ENCODE assay signal across 8 mouse cellular contexts in genomic region chr5:96163396-96164020, GRCm38 (mm10). TPM values are rescaled to one million over a fixed set of nuclear protein-coding genes. Genes with fewer than 3 reads are reported as not detected.
DNase-seq lines count a peak whose midpoint lies in the region; ATAC-seq and TF ChIP-seq lines count a peak whose summit lies in the region.

No protein-coding gene starts in this region.

- H3K4me3 ChIP-seq in heart, postnatal 0 days (ENCODE audit: low read depth, low read length) = peak overlapping the region; percentile 78
- peak overlapping the region; percentile 77 to 81 for H3K4me3 ChIP-seq in MEL (ENCODE audit: control insufficient read depth in 1 of 2, insufficient read depth in 1 of 2, low read depth in 2 of 2, low read length in 2 of 2)
- peak overlapping the region; percentile 95 for H3K4me3 ChIP-seq in hindbrain, embryonic 14.5 days (replicated peaks; ENCODE audit: low read length)
- peak overlapping the region; percentile 99 for H3K4me3 ChIP-seq in midbrain, embryonic 16.5 days (ENCODE audit: low read depth, low read length)

- no peak for DNase-seq in heart, postnatal 0 days (ENCODE audit: low spot score)
- DNase-seq in heart, postnatal 14 days = no peak
- DNase-seq in MEL (ENCODE audit: low read depth, low spot score) = no peak
- DNase-seq in hindbrain, embryonic 14.5 days (ENCODE audit: low spot score) = no peak
- no peak for DNase-seq in cerebellum, postnatal 14 days
- no peak for DNase-seq in cerebellum, adult 11-12 months
- DNase-seq in right cerebral cortex, postnatal 4 days = no peak

- no peak for ATAC-seq in heart, postnatal 0 days (ENCODE audit: insufficient read depth, low read depth)
- no peak for ATAC-seq in hindbrain, embryonic 14.5 days (ENCODE audit: low FRiP score)
- ATAC-seq in midbrain, embryonic 16.5 days = no peak

- no peak for TF ChIP-seq EP300 in heart, postnatal 0 days (IDR thresholded peaks at IDR 0.05; ENCODE audit: low read depth)
- no peak for TF ChIP-seq EP300 in MEL (IDR thresholded peaks at IDR 0.05; ENCODE audit: low read depth in 1 of 2, low read length in 2 of 2)

- H3K36me3 ChIP-seq in heart, postnatal 0 days (replicated peaks; ENCODE audit: control insufficient read depth, insufficient read depth, low read length) = no peaks in the 10 kb centered on the region
- H3K36me3 ChIP-seq in MEL (ENCODE audit: control insufficient read depth in 1 of 2, insufficient read depth in 2 of 2, low read length in 2 of 2) = peaks cover 0 to 20% of the 10 kb centered on the region in 2 experiments; a peak in 2 of 4 replicates
- no peaks in the 10 kb centered on the region for H3K36me3 ChIP-seq in hindbrain, embryonic 14.5 days (replicated peaks; ENCODE audit: control insufficient read depth, insufficient read depth)
- H3K36me3 ChIP-seq in midbrain, embryonic 16.5 days (ENCODE audit: control insufficient read depth, insufficient read depth, low read length) = no peaks in the 10 kb centered on the region

- peaks cover 32% of the 10 kb centered on the region for H3K79me2 ChIP-seq in MEL (ENCODE audit: control insufficient read depth, insufficient read depth, low read length, poor library complexity)

- no peaks in the 10 kb centered on the region for H3K27me3 ChIP-seq in heart, postnatal 0 days (ENCODE audit: control insufficient read depth, insufficient read depth, low read length)
- no peaks in the 10 kb centered on the region for H3K27me3 ChIP-seq in MEL (ENCODE audit: control insufficient read depth in 1 of 2, insufficient read depth in 2 of 2, low read length in 2 of 2)
- no peaks in the 10 kb centered on the region for H3K27me3 ChIP-seq in hindbrain, embryonic 14.5 days (ENCODE audit: control insufficient read depth, insufficient read depth, low read length)
- H3K27me3 ChIP-seq in midbrain, embryonic 16.5 days (ENCODE audit: control insufficient read depth, insufficient read depth, low read depth, low read length) = no peaks in the 10 kb centered on the region

- no peak for TF ChIP-seq RAD21 in MEL (IDR thresholded peaks at IDR 0.05; ENCODE audit: low read depth, low read length)

- peak overlapping the region; percentile 99 for H3K9ac ChIP-seq in heart, postnatal 0 days (replicated peaks; ENCODE audit: low read depth, low read length)
- peak overlapping the region; percentile 93 for H3K9ac ChIP-seq in MEL (ENCODE audit: control insufficient read depth, low read depth, low read length, poor library complexity, severe bottlenecking)
- H3K9ac ChIP-seq in hindbrain, embryonic 14.5 days = peak overlapping the region; percentile 94
- peak overlapping the region; percentile 92 for H3K9ac ChIP-seq in midbrain, embryonic 16.5 days (ENCODE audit: low read depth, low read length)

- TF ChIP-seq POLR2A in MEL (IDR thresholded peaks at IDR 0.05; ENCODE audit: control insufficient read depth in 1 of 2, insufficient read depth in 1 of 2, low read depth in 1 of 2, low read length in 2 of 2, poor library complexity in 1 of 2) = no peak

- peaks cover 14% of the 10 kb centered on the region; the same call in 1 of the 2 replicates for H3K4me1 ChIP-seq in heart, postnatal 0 days (ENCODE audit: control insufficient read depth, insufficient read depth)
- peaks cover 4 to 7% of the 10 kb centered on the region in 2 experiments; a peak in 3 of 4 replicates for H3K4me1 ChIP-seq in MEL (ENCODE audit: control insufficient read depth in 1 of 2, insufficient read depth in 2 of 2, low read length in 2 of 2)
- peaks cover 14% of the 10 kb centered on the region for H3K4me1 ChIP-seq in hindbrain, embryonic 14.5 days (replicated peaks; ENCODE audit: control insufficient read depth, insufficient read depth, low read length)
- H3K4me1 ChIP-seq in midbrain, embryonic 16.5 days (ENCODE audit: control insufficient read depth, insufficient read depth, low read length) = peaks cover 10% of the 10 kb centered on the region

- no peak for TF ChIP-seq CTCF in heart, postnatal 0 days (IDR thresholded peaks at IDR 0.05; ENCODE audit: low read depth)
- no peak for TF ChIP-seq CTCF in MEL (IDR thresholded peaks at IDR 0.05 in 2 of 3, conservative IDR thresholded peaks at IDR 0.05 in 1 of 3; ENCODE audit: control insufficient read depth in 1 of 3, insufficient read depth in 1 of 3, low read depth in 2 of 3, low read length in 3 of 3, poor library complexity in 1 of 3, severe bottlenecking in 1 of 3)

- intact Hi-C loops in heart, postnatal 14 days (cut with DNase I) = loop anchor here (5.0 kb wide), 2 partner anchors 51 to 76 kb away; no protein-coding TSS in a partner anchor

- 4% methylated on average over 1 of the region's 1 CpGs for WGBS in heart, postnatal 0 days
- 8% methylated on average over 1 of the region's 1 CpGs for WGBS in hindbrain, embryonic 14.5 days
- 0% methylated on average over 1 of the region's 1 CpGs for WGBS in midbrain, embryonic 16.5 days

- peak overlapping the region; percentile 97 for H3K27ac ChIP-seq in heart, postnatal 0 days (ENCODE audit: low read depth)
- peak overlapping the region; percentile 100 for H3K27ac ChIP-seq in MEL (ENCODE audit: control insufficient read depth, low read depth, low read length)
- H3K27ac ChIP-seq in hindbrain, embryonic 14.5 days = peak overlapping the region; percentile 98
- H3K27ac ChIP-seq in midbrain, embryonic 16.5 days (ENCODE audit: low read length) = peak overlapping the region; percentile 98

- H3K9me3 ChIP-seq in heart, postnatal 0 days (replicated peaks; ENCODE audit: control insufficient read depth, low read length) = peaks cover 7% of the 10 kb centered on the region; the same call in 1 of the 2 replicates
- no peaks in the 10 kb centered on the region for H3K9me3 ChIP-seq in MEL (replicated peaks; ENCODE audit: insufficient read depth, low read length)
- no peaks in the 10 kb centered on the region for H3K9me3 ChIP-seq in hindbrain, embryonic 14.5 days (ENCODE audit: control insufficient read depth, low read length)
- H3K9me3 ChIP-seq in midbrain, embryonic 16.5 days (replicated peaks; ENCODE audit: control insufficient read depth, low read length, poor library complexity, severe bottlenecking) = no peaks in the 10 kb centered on the region

- peak overlapping the region; percentile 94 for H3K4me2 ChIP-seq in heart, postnatal 0 days (ENCODE audit: low read depth, low read length)
- H3K4me2 ChIP-seq in hindbrain, embryonic 14.5 days (replicated peaks) = peak overlapping the region; percentile 80
- peak overlapping the region; percentile 51 for H3K4me2 ChIP-seq in midbrain, embryonic 16.5 days (ENCODE audit: low read length)

TF ChIP-seq in MEL, 35 proteins besides CTCF, POLR2A, EP300 and RAD21:
- TF ChIP-seq NRF1 (IDR thresholded peaks at IDR 0.05; ENCODE audit: insufficient read depth, low read depth, low read length, poor library complexity, severe bottlenecking) = no peak
- no peak for TF ChIP-seq BHLHE40 (IDR thresholded peaks at IDR 0.05; ENCODE audit: borderline replicate concordance, low read depth, low read length)
- TF ChIP-seq ZC3H11A (IDR thresholded peaks at IDR 0.05; ENCODE audit: low read depth, low read length) = no peak
- peak; percentile 62 for TF ChIP-seq ZNF384 (IDR thresholded peaks at IDR 0.05; ENCODE audit: low read depth, low read length)
- no peak for TF ChIP-seq UBTF (IDR thresholded peaks at IDR 0.05; ENCODE audit: borderline replicate concordance, insufficient read depth, low read depth, low read length)
- peak; percentile 46; the same call in 1 of the 2 replicates for TF ChIP-seq MEF2A (IDR thresholded peaks at IDR 0.05; ENCODE audit: extremely low read depth, insufficient replicate concordance, low read depth, low read length, poor library complexity, severe bottlenecking)
- no peak for TF ChIP-seq JUND (IDR thresholded peaks at IDR 0.05; ENCODE audit: low read depth, low read length)
- peak; percentile 49; the same call in 1 of the 2 replicates for TF ChIP-seq MAZ (IDR thresholded peaks at IDR 0.05; ENCODE audit: low read depth, low read length)
- no peak for TF ChIP-seq POLR2AphosphoS2 (IDR thresholded peaks at IDR 0.05; ENCODE audit: low read length)
- TF ChIP-seq KAT2A (conservative IDR thresholded peaks at IDR 0.05; ENCODE audit: low read depth, low read length) = no peak
- TF ChIP-seq CHD1 (IDR thresholded peaks at IDR 0.05; ENCODE audit: low read depth, low read length) = peak; percentile 62; the same call in 1 of the 2 replicates
- no peak for TF ChIP-seq MAX (IDR thresholded peaks at IDR 0.05; ENCODE audit: low read length)
- no peak for TF ChIP-seq SMC3 (IDR thresholded peaks at IDR 0.05; ENCODE audit: low read depth, low read length)
- TF ChIP-seq GABPA (IDR thresholded peaks at IDR 0.05; ENCODE audit: low read depth, low read length) = no peak

RNA-seq across cellular contexts. Expression of gene Cnot6l, which starts 0.5 kb away (rescaled TPM):
- total RNA-seq in heart, postnatal 0 days (2014; rRNA removed; ENCODE audit: low replicate concordance) = 17.6 and 22.3 TPM in 2 replicates
- polyA plus RNA-seq in heart, postnatal 0 days (2015; fragmentation: Nextera tagmentation; extraction: Ambion mirVana) = 17.0 and 17.9 TPM in 2 replicates
- total RNA-seq in heart, postnatal 14 days (2021) = 10 to 100 TPM; 76.2 to 81.2 TPM
- 10.2 and 13.2 TPM in 2 replicates for total RNA-seq in MEL (2012; rRNA removed)
- polyA plus RNA-seq in MEL (2012; ENCODE audit: insufficient read depth in 1 of 2, insufficient read length in 2 of 2, low read depth in 1 of 2, low replicate concordance in 2 of 2, missing spikeins in 1 of 2) = 10 to 100 TPM in 1 of 2 experiments, not detected in 1; 21.2 TPM
- 19.1 and 20.0 TPM in 2 replicates for polyA plus RNA-seq in hindbrain, embryonic 14.5 days (2014; fragmentation: Nextera tagmentation; extraction: Ambion mirVana)
- polyA plus RNA-seq in midbrain, embryonic 16.5 days (2015; fragmentation: Nextera tagmentation; extraction: Ambion mirVana) = 12.1 and 15.3 TPM in 2 replicates

RNA-seq across cellular contexts. Expression of gene Mrpl1, which starts 45.8 kb away (rescaled TPM):
- 16.0 and 18.3 TPM in 2 replicates for total RNA-seq in heart, postnatal 0 days (2014; rRNA removed; ENCODE audit: low replicate concordance)
- 29.6 and 29.7 TPM in 2 replicates for polyA plus RNA-seq in heart, postnatal 0 days (2015; fragmentation: Nextera tagmentation; extraction: Ambion mirVana)
- 10 to 100 TPM; 25.5 to 28.0 TPM for total RNA-seq in heart, postnatal 14 days (2021)
- 26.2 and 27.0 TPM in 2 replicates for total RNA-seq in MEL (2012; rRNA removed)
- polyA plus RNA-seq in MEL (2012; ENCODE audit: insufficient read depth in 1 of 2, insufficient read length in 2 of 2, low read depth in 1 of 2, low replicate concordance in 2 of 2, missing spikeins in 1 of 2) = 10 to 100 TPM in 1 of 2 experiments, not detected in 1; 22.0 TPM
- 18.5 and 19.0 TPM in 2 replicates for polyA plus RNA-seq in hindbrain, embryonic 14.5 days (2014; fragmentation: Nextera tagmentation; extraction: Ambion mirVana)
- polyA plus RNA-seq in midbrain, embryonic 16.5 days (2015; fragmentation: Nextera tagmentation; extraction: Ambion mirVana) = 15.2 and 16.5 TPM in 2 replicates
